Mouse (Mus musculus): ENCODE measurements at regions not wholly inside any gene's neighbourhood (a gene's known extent, or its start where the extent isn't known, plus 50 kb on each side); places are given as distances from the start of the nearest gene placed in this dataset.

- TF ChIP-seq POLR2A (IDR thresholded peaks at IDR 0.05; ENCODE audit: borderline replicate concordance, insufficient read depth, low read length) (no peak), CTCF (IDR thresholded peaks at IDR 0.05; ENCODE audit: borderline replicate concordance, insufficient read depth, low read depth, low read length) (no peak)
These were observed 187.9 kb upstream of the Pik3r1 start for GRCm38 (mm10) chr13:101955806-101956418.

Measured in cerebellum, adult 2 months (tissue).